Mouse (Mus musculus): ENCODE measurements around the gene Ccdc120. TPM values are rescaled to one million over a fixed set of nuclear protein-coding genes. Genes with fewer than 3 reads are reported as not detected.
"Not testable (repeated sequence)": the region's sequence is repeated elsewhere in the genome, so short reads cannot be mapped to it uniquely, and the experiment has no call there.

Gene Ccdc120
- total RNA-seq, 2 experiments from 2014 or later = 19.5 to 22.1 TPM

DNA sequence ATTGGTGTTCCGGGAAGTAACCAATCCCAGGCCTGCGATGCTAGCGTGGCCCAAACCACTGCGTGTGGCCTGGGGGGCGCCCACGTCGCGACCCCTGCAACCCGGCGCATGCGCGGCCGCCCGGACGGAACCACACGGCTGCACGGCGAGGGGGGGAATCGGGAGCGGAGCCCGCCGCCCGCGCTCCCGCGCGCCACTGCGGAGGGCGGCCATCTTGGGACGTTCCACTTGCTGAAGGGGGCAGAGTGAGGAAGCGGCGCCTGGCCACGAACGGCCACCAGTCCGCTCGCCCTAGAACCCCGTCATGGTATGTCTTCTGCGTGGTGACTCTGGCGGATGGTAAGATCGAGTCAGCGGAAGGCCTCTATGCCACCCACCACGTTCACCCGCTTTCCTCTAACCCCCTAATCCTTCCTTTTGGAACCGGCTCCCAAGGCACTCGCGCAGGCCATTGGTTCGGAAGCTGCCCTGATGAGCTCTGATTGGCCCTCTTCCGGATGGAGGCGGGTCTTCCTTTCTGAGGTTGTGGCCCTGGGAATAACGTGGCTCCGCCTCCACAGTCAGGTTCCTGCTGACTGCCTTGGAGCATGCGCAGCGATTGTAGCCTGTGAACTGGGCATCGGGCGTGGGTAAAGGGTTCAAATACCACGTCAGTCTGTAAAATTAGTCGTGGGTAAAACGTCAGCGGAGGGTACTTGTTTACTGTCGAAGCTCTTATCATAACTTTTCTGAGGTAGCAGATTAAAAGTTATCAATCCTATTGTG is 36.4 kb downstream of the Ccdc120 start, which contains the start of gene Wdr45:
Gene Wdr45, plus strand, starts transcription at position 199 of the 765 bp plus-strand sequence.
- intact Hi-C loops (cut with DNase I) = not testable (repeated sequence)
- DNase-seq (ENCODE audit: low spot score in 2 of 2) = peak; percentile 90 to 97

DNA sequence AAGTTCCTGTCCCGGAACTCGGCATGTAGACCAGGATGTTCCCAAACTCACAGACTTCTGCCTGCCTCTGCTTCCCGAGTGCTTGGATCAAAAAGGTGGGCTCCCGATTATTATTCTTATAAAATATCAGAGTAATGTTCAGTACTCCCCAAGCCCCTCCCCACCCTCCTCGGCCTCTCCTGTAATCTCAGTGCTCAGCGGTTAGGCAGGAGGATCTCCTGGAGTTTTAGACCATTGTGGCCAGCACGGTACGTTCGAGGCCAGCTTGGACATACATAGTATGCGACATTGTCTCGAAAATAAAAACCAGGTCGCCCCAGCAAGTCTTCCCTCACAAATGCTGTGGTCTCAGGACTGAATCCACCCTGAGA is 37.0 kb downstream of the Ccdc120 start:
- intact Hi-C loops (cut with DNase I); DNase-seq (ENCODE audit: low spot score in 2 of 2): not testable (repeated sequence)

DNA sequence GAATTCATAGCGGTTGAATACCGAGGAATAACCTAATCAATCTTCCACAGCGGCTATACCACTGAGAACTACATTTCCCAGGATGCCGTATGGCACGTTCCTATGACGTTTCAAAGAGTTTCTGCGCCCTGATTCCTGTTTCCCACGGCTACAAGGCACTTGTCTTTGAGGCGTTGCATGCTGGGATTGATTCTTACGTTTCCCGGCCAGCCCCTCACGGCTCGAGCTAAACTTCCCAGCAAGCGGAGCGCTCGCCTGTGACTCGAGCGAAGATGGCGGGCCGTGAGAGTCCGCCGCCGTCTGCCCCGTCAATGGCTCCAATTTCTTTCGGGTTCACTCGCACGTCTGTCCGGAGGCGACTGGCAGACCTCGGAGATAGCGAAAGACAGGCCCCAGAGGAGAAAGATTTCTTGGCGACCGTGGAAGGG is 53.7 kb downstream of the Ccdc120 start, which contains the start of gene Gpkow:
Gene Gpkow, plus strand, starts transcription at position 178 of the 428 bp plus-strand sequence.
- DNase-seq (ENCODE audit: low spot score in 2 of 2) = peak; percentile 83 to 95

DNA sequence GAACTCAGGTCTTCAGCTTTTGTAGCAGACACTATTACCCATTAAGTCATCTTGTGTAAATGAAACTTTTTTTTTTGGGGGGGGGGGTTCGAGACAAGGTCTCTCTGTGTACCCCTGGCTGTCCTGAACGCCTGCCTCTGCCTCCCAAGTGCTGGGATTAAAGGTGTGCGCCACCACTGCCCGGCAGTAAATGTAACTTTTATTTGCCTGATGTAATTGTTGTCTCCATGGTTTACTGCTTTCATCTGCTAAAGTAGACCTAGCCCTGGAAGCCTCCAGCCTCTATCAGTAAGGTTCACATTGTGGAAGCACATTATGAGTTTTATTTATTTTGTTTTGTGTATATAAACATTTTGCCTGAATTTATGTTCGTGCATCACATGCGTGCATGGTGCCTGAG is 54.2 kb downstream of the Ccdc120 start:
- DNase-seq (ENCODE audit: low spot score in 2 of 2) = no peak
- intact Hi-C loops (cut with DNase I) = no loop called here

More for the DNA sequence above, 53.7 kb downstream of the Ccdc120 start, which contains the start of gene Gpkow:
- intact Hi-C loops (cut with DNase I) = no loop called here

DNA sequence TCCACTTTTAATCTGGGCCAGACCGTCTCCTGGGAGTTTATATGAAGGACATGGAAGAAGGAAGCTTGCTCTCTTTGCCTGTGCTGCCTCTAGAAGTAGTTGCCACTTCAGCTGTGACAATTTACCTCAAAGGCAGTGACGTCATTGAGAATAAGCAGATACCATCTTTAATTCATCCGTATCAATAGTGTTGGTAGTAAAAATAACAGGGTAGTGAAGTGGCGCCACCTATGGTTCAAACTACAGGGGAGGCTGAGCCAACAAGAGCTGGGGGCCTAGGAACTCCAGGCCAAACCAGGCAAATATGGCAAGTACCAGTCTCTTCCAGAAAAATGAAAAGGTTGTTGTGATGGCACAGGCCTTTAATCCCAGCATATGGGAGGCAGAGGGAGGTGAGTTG is 57.8 kb downstream of the Ccdc120 start:
- intact Hi-C loops (cut with DNase I) = no loop called here
- DNase-seq (ENCODE audit: low spot score in 2 of 2) = no peak

DNA sequence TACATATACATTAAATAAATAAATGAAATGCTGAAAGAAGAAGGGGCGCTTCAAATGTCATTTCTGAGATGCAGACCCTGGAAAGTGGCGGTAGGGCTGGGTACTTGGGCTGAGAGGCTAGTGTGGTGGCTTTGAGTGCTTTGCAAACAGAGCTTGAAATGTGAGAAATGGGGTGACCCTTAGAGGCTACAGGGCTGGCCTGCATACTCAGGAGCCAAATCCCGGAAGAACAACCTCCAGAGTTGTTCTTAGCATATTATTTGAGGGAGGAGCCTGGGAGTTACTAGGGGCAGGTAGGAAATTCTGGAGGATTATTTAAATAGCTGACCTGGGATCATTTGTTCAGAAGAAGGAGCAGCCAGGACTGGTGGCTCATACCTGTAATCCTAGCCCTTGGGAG is 60.2 kb downstream of the Ccdc120 start:
- intact Hi-C loops (cut with DNase I) = no loop called here

DNA sequence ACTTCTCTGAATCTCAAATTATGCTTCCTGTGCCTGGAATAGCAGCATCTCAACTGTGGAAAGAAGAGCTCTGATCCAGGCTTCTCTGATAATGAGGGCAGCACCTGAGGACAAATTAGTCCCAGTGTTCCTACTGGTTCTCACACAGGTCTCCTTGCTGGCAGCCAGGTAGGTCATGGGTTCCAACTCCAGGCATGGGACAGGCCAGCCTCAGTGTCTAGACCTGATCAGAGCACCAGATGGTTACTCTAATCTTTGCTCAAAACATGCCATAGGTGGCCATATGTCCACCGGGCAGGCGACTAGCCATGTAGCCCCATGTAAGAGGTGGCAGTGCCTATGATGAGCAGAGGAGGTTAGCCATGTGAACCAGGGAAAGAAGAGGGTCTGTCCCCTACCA is 62.4 kb downstream of the Ccdc120 start:
- intact Hi-C loops (cut with DNase I) = no loop called here
- no peak for DNase-seq (ENCODE audit: low spot score in 2 of 2)

More for the DNA sequence above, 60.2 kb downstream of the Ccdc120 start:
- no peak for DNase-seq (ENCODE audit: low spot score in 2 of 2)

Other genes with a start within 250 kb of the Ccdc120 start
- gene Foxp3, start 177.3 kb downstream of the Ccdc120 start, total RNA-seq (2021) = not detected
- gene Ppp1r3f, start 176.6 kb downstream of the Ccdc120 start, total RNA-seq (2021) = 10 to 100 TPM; 21.1 to 25.0 TPM
- 10 to 100 TPM; 30.6 to 31.3 TPM for gene Ccdc22, start 145.4 kb downstream of the Ccdc120 start, total RNA-seq (2021)
- not detected for gene Cacna1f, start 143.8 kb downstream of the Ccdc120 start, total RNA-seq (2021)
- 1,000 to 10,000 TPM; 2,020 to 2,211 TPM for gene Syp, start 112.4 kb downstream of the Ccdc120 start, total RNA-seq (2021)
- gene Prickle3, start 93.6 kb downstream of the Ccdc120 start, total RNA-seq (2021) = 1 to 10 TPM in 1 of 2 experiments, under 1 TPM in 1; 0.76 to 2.0 TPM
- 1 to 10 TPM; 5.9 to 7.7 TPM for gene Plp2, start 79.5 kb downstream of the Ccdc120 start, total RNA-seq (2021)
- under 1 TPM; 0.41 to 0.57 TPM for gene Magix, start 69.7 kb downstream of the Ccdc120 start, total RNA-seq (2021)
- gene Gpkow, start 53.8 kb downstream of the Ccdc120 start, total RNA-seq (2021) = 10 to 100 TPM; 33.2 to 34.0 TPM
- gene Wdr45, start 36.6 kb downstream of the Ccdc120 start, total RNA-seq (2021) = 10 to 100 TPM; 57.6 to 61.6 TPM
- gene Gm45208, start 28.7 kb downstream of the Ccdc120 start, total RNA-seq (2021) = not detected
- 100 to 1,000 TPM in 1 of 2 experiments, 10 to 100 TPM in 1; 99.9 to 103 TPM for gene Praf2, start 22.5 kb downstream of the Ccdc120 start, total RNA-seq (2021)
- gene Tfe3, start 11.7 kb upstream of the Ccdc120 start, total RNA-seq (2021) = 10 to 100 TPM; 29.9 to 36.0 TPM
- 100 to 1,000 TPM in 1 of 2 experiments, 10 to 100 TPM in 1; 99.6 to 105 TPM for gene Gripap1, start 38.9 kb upstream of the Ccdc120 start, total RNA-seq (2021)
- 1 to 10 TPM; 7.0 to 8.9 TPM for gene Kcnd1, start 71.4 kb upstream of the Ccdc120 start, total RNA-seq (2021)
- gene Otud5, start 90.5 kb upstream of the Ccdc120 start, total RNA-seq (2021) = 10 to 100 TPM; 74.8 to 83.2 TPM
- gene Pim2, start 127.4 kb upstream of the Ccdc120 start, total RNA-seq (2021) = 10 to 100 TPM; 55.3 to 57.3 TPM
- 10 to 100 TPM; 46.6 to 47.4 TPM for gene Slc35a2, start 133.1 kb upstream of the Ccdc120 start, total RNA-seq (2021)
- gene Pqbp1, start 148.4 kb upstream of the Ccdc120 start, total RNA-seq (2021) = 10 to 100 TPM; 77.7 to 86.6 TPM
- 10 to 100 TPM; 19.1 to 21.7 TPM for gene Timm17b, start 148.5 kb upstream of the Ccdc120 start, total RNA-seq (2021)
- not detected for gene Gm10491, start 156.9 kb upstream of the Ccdc120 start, total RNA-seq (2021)
- not detected for gene Gm10490, start 158.6 kb upstream of the Ccdc120 start, total RNA-seq (2021)
- 100 to 1,000 TPM; 397 to 420 TPM for gene Pcsk1n, start 168.9 kb upstream of the Ccdc120 start, total RNA-seq (2021)
- not detected for gene Eras, start 177.7 kb upstream of the Ccdc120 start, total RNA-seq (2021)
- 10 to 100 TPM; 49.9 to 50.4 TPM for gene Hdac6, start 197.0 kb upstream of the Ccdc120 start, total RNA-seq (2021)
- gene Gata1, start 227.2 kb upstream of the Ccdc120 start, total RNA-seq (2021) = not detected

All from left cerebral cortex, postnatal 25 days (tissue).